Mouse (Mus musculus) bone marrow, adult 2 months (tissue): ENCODE measurements around the gene Srgap3.

Experiments used
- CTCF ChIP-seq: fragments of 200-500 bp; IDR thresholded peaks from 2 replicates; pipeline ENCODE4 v1.5.1; 2011; ENCODE audit warnings: low read length, control low read depth; ENCODE audit not compliant: control insufficient read depth, insufficient read depth
- POLR2A ChIP-seq: fragments of 200-500 bp; IDR thresholded peaks from 2 replicates; pipeline ENCODE4 v1.6.1; 2011; ENCODE audit warnings: low read depth, mild to moderate bottlenecking, control low read depth, low read length, borderline replicate concordance; ENCODE audit not compliant: control insufficient read depth

GRCm38 (mm10) chr6:112694492-112694891, 252.6 kb downstream of the Srgap3 start:
- no peak for TF ChIP-seq CTCF
- TF ChIP-seq POLR2A: no peak
